Mouse (Mus musculus): ENCODE measurements around the gene Nup214.

DNA sequence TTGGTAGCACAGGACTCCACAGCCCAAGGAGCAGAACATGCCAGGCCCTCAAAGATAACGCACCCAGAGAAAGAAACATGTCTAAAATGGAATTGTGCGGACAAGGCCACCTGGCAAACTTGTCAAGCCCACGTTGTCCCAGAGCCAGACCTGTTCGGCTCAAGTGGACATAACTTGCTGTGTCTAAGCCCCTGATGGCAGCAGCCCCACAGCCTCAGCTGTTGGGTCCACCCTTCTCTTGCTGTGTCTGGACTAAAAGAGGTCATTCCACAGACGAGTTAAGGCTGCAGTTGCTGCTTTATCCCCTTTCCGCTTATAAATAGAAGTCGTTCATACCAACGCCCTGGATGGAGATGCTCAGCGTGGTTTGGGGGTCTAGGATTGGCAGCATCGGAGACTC, 82.3 kb downstream of the Nup214 start:
- TF ChIP-seq CTCF (IDR thresholded peaks at IDR 0.05; ENCODE audit: low read depth, low read length) (no peak), POLR2A (IDR thresholded peaks at IDR 0.05; ENCODE audit: extremely low read depth, insufficient read depth, low read length) (no peak)
